In genomic region chr2:122137839-122138465, GRCm38 (mm10) we compare ENCODE assay signal across 16 mouse cellular contexts. TPM values are rescaled to one million over a fixed set of nuclear protein-coding genes. Genes with fewer than 3 reads are reported as not detected.
DNase-seq lines count a peak whose midpoint lies in the region; ATAC-seq lines count a peak whose summit lies in the region.
"Had no signal": no experiment of that assay in that cellular context is flagged by ENCODE, and none has a peak within 500 bp of the region (broad histone marks: within the 10 kb centered on the region; RNA-seq: fewer than 3 reads in every experiment).

No protein-coding gene starts in this region.

- peak; percentile 82 for ATAC-seq in inflammation-experienced regulatory T-cells, adult 6 months
- no peak for ATAC-seq in cerebellum, adult (ENCODE audit: insufficient number of reproducible peaks, low FRiP score, low TSS enrichment)

- H3K36me3 ChIP-seq in megakaryocyte, embryonic 14.5 days (replicated peaks; ENCODE audit: low read length) = no peaks in the 10 kb centered on the region
- H3K36me3 ChIP-seq: neural tube, embryonic 12.5 days had no signal

- H3K4me1 ChIP-seq in megakaryocyte, embryonic 14.5 days = peaks cover 18% of the 10 kb centered on the region
- H3K4me1 ChIP-seq: neural tube, embryonic 12.5 days had no signal

- peak; percentile 43 for DNase-seq in CD4-positive, CD25-positive, alpha-beta regulatory T cell, adult 2 months (ENCODE audit: low read depth, low spot score)
- peak; percentile 75 for DNase-seq in MEL-GATA-1-ER (ENCODE audit: extremely low read depth, low read depth)
- no peak for DNase-seq in cerebellum, adult 9-11 months
- DNase-seq in thymus, postnatal 25 days = no peak
- no peak for DNase-seq in adrenal gland, adult 8-10 months
- DNase-seq: gastrocnemius, postnatal 36 days; thymus, postnatal 4 days had no signal

- peaks cover 5% of the 10 kb centered on the region for H3K9me3 ChIP-seq in megakaryocyte, embryonic 14.5 days
- H3K9me3 ChIP-seq: neural tube, embryonic 12.5 days had no signal

- H3K27me3 ChIP-seq in megakaryocyte, embryonic 14.5 days (replicated peaks) = no peaks in the 10 kb centered on the region
- H3K27me3 ChIP-seq: neural tube, embryonic 12.5 days had no signal

- peak overlapping the region; percentile 6 for H3K4me3 ChIP-seq in megakaryocyte, embryonic 14.5 days (replicated peaks)
- H3K4me3 ChIP-seq: left cerebral cortex, adult 2 months; neural tube, embryonic 12.5 days had no signal

RNA-seq across cellular contexts. Expression of gene B2m, which starts 9.5 kb away (rescaled TPM):
- polyA plus RNA-seq in inflammation-experienced regulatory T-cells, adult 6 months (2017; shearing (Covaris generic)) = over 10,000 TPM in 1 of 3 experiments, 1,000 to 10,000 TPM in 2; 8,524 to 10,037 (median 9,865) TPM
- polyA plus RNA-seq in megakaryocyte, embryonic 14.5 days (2012; ENCODE audit: insufficient read depth, low replicate concordance) = 24.9 and 99.6 TPM in 2 replicates
- total RNA-seq in adrenal gland, adult 8-10 months (2022) = 100 to 1,000 TPM; 769 to 879 (median 834) TPM

RNA-seq across cellular contexts. Expression of gene Spg11, which starts 19.8 kb away (rescaled TPM):
- polyA plus RNA-seq in inflammation-experienced regulatory T-cells, adult 6 months (2017; shearing (Covaris generic)) = 1 to 10 TPM; 5.6 to 6.8 (median 6.3) TPM
- 0.51 TPM in 1 of 2 replicates, not detected in the other for polyA plus RNA-seq in megakaryocyte, embryonic 14.5 days (2012; ENCODE audit: insufficient read depth, low replicate concordance)
- 10 to 100 TPM; 20.0 to 25.0 (median 23.5) TPM for total RNA-seq in adrenal gland, adult 8-10 months (2022)

RNA-seq across cellular contexts. Expression of gene Trim69, which starts 22.5 kb away (rescaled TPM):
- under 1 TPM in 2 of 3 experiments, not detected in 1; 0.26 to 0.33 TPM for polyA plus RNA-seq in inflammation-experienced regulatory T-cells, adult 6 months (2017; shearing (Covaris generic))
- not detected in 2 replicates for polyA plus RNA-seq in megakaryocyte, embryonic 14.5 days (2012; ENCODE audit: insufficient read depth, low replicate concordance)
- total RNA-seq in adrenal gland, adult 8-10 months (2022) = not detected
- total RNA-seq: gastrocnemius, postnatal 36 days; left cerebral cortex, adult 2 months had no signal
- polyA plus RNA-seq: cortical plate, adult 2 months; hindbrain, embryonic 14.5 days; kidney, postnatal 0 days; neural tube, embryonic 12.5 days had no signal

RNA-seq across cellular contexts. Expression of gene Patl2, which starts 48.0 kb away (rescaled TPM):
- polyA plus RNA-seq in inflammation-experienced regulatory T-cells, adult 6 months (2017; shearing (Covaris generic)) = under 1 TPM in 2 of 3 experiments, not detected in 1; 0.22 to 0.40 TPM
- polyA plus RNA-seq in megakaryocyte, embryonic 14.5 days (2012; ENCODE audit: insufficient read depth, low replicate concordance) = not detected in 2 replicates
- under 1 TPM in 1 of 4 experiments, not detected in 3; 0.09 TPM for total RNA-seq in adrenal gland, adult 8-10 months (2022)
- total RNA-seq: gastrocnemius, postnatal 36 days; left cerebral cortex, adult 2 months had no signal
- polyA plus RNA-seq: hindbrain, embryonic 14.5 days; liver, adult 2 months; neural tube, embryonic 12.5 days had no signal

RNA-seq across cellular contexts. Expression of gene Terb2, which starts 48.1 kb away (rescaled TPM):
- not detected for polyA plus RNA-seq in inflammation-experienced regulatory T-cells, adult 6 months (2017; shearing (Covaris generic))
- not detected in 2 replicates for polyA plus RNA-seq in megakaryocyte, embryonic 14.5 days (2012; ENCODE audit: insufficient read depth, low replicate concordance)
- total RNA-seq in adrenal gland, adult 8-10 months (2022) = not detected
- total RNA-seq: gastrocnemius, postnatal 36 days; left cerebral cortex, adult 2 months; liver, adult 2 months had no signal
- polyA plus RNA-seq: cortical plate, adult 2 months; hindbrain, embryonic 14.5 days; kidney, postnatal 0 days; liver, adult 2 months; neural tube, embryonic 12.5 days had no signal

Comparison
In these comparisons a context has a peak if more than half of its experiments do, and no peak if none do; other contexts are left out.
1. DNase-seq: peak in CD4-positive, CD25-positive, alpha-beta regulatory T cell, adult 2 months (single experiment) and MEL-GATA-1-ER (single experiment); none in cerebellum, adult 9-11 months (single experiment), thymus, postnatal 25 days (single experiment) and adrenal gland, adult 8-10 months (single experiment).
2. RNA of gene B2m, which starts 9.5 kb away (polyA plus RNA-seq): 8,524 to 10,037 TPM in inflammation-experienced regulatory T-cells, adult 6 months; 24.9 to 99.6 TPM in megakaryocyte, embryonic 14.5 days; every median in the first group is over 10 times any median in the second.